Mouse (Mus musculus) midbrain, embryonic 15.5 days (tissue): ENCODE measurements around the gene Usp54. TPM values are rescaled to one million over a fixed set of nuclear protein-coding genes. Genes with fewer than 3 reads are reported as not detected.

Source experiments
- ATAC-seq: fragments of 200-750 bp; cut with Nextera tagmentation; replicated peaks from 2 replicates; pipeline ENCODE4 v1.8.0; 2017; ENCODE audit warnings: moderate TSS enrichment
- H3K27ac ChIP-seq: fragments of 300-500 bp; sonication (generic); 2 replicates; pipeline ENCODE4 v1.5.1; 2015; ENCODE audit warnings: mild to moderate bottlenecking, inconsistent platforms
- H3K27me3 ChIP-seq: fragments of 300-500 bp; sonication (generic); replicated peaks from 2 replicates; pipeline ENCODE4 v1.6.1; 2015; ENCODE audit warnings: inconsistent platforms
- H3K36me3 ChIP-seq: fragments of 300-500 bp; sonication (generic); replicated peaks from 2 replicates; pipeline ENCODE4 v1.6.1; 2015; ENCODE audit warnings: inconsistent platforms
- H3K4me1 ChIP-seq: fragments of 300-500 bp; sonication (generic); 2 replicates; pipeline ENCODE4 v1.6.1; 2015; ENCODE audit warnings: inconsistent platforms
- H3K4me2 ChIP-seq: fragments of 300-500 bp; sonication (generic); 2 replicates; pipeline ENCODE4 v1.6.1; 2015; ENCODE audit warnings: inconsistent platforms, mild to moderate bottlenecking, moderate library complexity
- H3K4me3 ChIP-seq: fragments of 300-500 bp; sonication (generic); 2 replicates; pipeline ENCODE4 v1.5.1; 2015; ENCODE audit warnings: mild to moderate bottlenecking, inconsistent platforms
- H3K9ac ChIP-seq: fragments of 300-500 bp; sonication (generic); 2 replicates; pipeline ENCODE4 v1.6.1; 2015; ENCODE audit warnings: mild to moderate bottlenecking, inconsistent platforms
- H3K9me3 ChIP-seq: fragments of 300-500 bp; sonication (generic); 2 replicates; pipeline ENCODE4 v1.6.1; 2016; ENCODE audit warnings: inconsistent platforms
- WGBS: fragments of 180-500 bp; shearing (Covaris S2); methylation state at CpG from one replicate; pipeline ENCODE4 v1.1.7; 2015; ENCODE audit warnings: mixed read lengths; 5-methylcytosine and 5-hydroxymethylcytosine counted together
- polyA plus RNA-seq: library from polyadenylated mRNA; unstranded; fragments of >200 nt; fragmentation: Nextera tagmentation; extraction: Ambion mirVana; gene quantifications from 2 replicates; pipeline ENCODE4 v1.2.1, GENCODE M21; 2015

Usp54 gene
- polyA plus RNA-seq = 13.4 and 14.5 TPM in 2 replicates

DNA sequence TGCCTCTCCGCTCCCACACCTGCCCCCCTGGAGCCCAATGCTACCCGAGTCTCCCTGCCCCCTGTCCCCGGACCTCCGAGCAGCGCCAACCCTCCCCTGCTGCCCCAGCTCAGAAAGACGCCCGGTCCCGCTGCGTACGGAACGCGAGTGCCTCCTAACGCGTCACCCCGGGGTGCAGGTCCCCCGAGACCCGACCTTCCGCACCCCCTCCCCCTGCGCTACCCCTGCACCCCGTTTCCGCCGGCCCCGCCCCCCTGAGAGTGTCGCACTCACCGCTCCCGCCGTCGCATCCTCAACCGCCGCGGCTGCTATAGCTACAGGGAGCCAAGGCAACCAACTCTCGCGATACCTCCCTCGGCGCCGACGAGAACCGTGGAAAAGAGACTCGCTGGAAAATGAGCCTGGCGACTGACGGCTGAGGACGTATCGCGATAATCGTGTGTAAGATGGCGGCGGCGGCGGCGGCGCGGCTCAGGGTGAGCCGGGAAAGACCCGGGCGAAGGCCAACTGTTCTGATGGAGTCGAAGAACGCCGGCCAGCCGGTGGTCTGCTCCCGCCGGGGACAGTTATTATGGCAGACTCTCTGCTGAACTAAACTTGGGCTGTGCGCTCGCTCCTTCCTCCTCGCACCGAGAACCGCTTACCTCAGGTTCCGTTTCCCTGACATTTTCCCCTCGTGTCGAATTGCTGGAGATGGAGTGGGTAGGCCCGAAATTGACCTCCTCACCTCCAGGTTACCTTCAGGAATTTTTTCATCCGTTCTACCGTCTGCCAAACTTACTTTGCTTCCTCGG, at the start of gene Usp54:
Usp54 (minus strand) TSS at position 420 of the 794 bp plus-strand sequence.
- Histone ChIP-seq H3K9me3 (no peaks in the 10 kb centered on the region), H3K36me3 (no peaks in the 10 kb centered on the region), H3K27ac (peak within 1 kb of the TSS; percentile 97), H3K4me1 (peaks cover 18% of the 10 kb centered on the region), H3K9ac (peak within 1 kb of the TSS; percentile 79), H3K4me2 (peak within 1 kb of the TSS; percentile 76), H3K27me3 (no peaks in the 10 kb centered on the region), H3K4me3 (peak within 1 kb of the TSS; percentile 84)
- peak; percentile 98 for ATAC-seq
- WGBS = under 1% methylated on average over 73 of the region's 73 CpGs

DNA sequence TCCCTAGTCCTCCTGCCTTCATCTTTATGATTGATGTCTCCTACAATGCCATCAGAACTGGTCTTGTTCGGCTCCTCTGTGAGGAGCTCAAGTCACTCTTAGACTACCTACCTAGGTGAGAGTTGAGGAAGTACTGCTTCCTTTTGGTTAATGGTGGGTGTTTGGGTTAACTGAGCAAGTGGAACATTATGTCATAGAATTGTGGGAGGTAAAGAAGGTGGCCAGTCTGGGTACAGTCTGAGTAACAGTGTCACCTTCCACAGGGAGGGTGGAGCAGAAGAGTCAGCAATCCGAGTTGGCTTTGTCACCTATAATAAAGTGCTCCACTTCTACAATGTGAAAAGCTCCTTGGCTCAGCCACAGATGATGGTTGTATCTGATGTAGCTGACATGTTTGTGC, 48.1 kb upstream of the Usp54 start:
- WGBS = 94% methylated on average over 2 of the region's 2 CpGs
- Histone ChIP-seq H3K9ac (no peak overlapping the region), H3K4me1 (peaks cover under 1% of the 10 kb centered on the region; the same call in 1 of the 2 replicates), H3K27me3 (no peaks in the 10 kb centered on the region), H3K9me3 (no peaks in the 10 kb centered on the region), H3K27ac (no peak overlapping the region), H3K4me2 (no peak overlapping the region), H3K36me3 (peaks cover 92% of the 10 kb centered on the region), H3K4me3 (no peak overlapping the region)
- ATAC-seq = no peak

DNA sequence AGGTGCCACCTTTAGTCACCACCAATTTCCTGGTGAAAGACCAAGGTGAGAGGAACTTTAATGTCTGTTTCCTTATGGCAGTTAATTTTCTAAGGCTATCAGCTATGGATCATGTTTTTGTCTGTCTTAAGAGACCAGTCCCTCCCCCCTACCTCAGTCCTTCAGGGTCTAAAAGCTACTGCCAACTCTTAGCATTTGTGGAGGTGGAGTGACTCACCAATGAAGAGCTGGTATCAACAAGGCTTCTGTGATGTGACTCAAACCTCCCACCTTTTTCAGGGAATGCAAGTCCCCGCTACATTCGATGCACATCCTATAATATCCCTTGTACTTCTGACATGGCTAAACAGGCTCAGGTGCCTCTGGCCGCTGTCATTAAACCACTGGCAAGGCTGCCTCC, 45.7 kb upstream of the Usp54 start:
- H3K27me3 ChIP-seq = no peaks in the 10 kb centered on the region
- H3K4me2 ChIP-seq = no peak overlapping the region
- no peak overlapping the region for H3K27ac ChIP-seq
- no peak overlapping the region for H3K9ac ChIP-seq
- H3K36me3 ChIP-seq = peaks cover 92% of the 10 kb centered on the region
- H3K9me3 ChIP-seq = no peaks in the 10 kb centered on the region
- H3K4me3 ChIP-seq = no peak overlapping the region
- 97% methylated on average over 3 of the region's 3 CpGs for WGBS
- no peaks in the 10 kb centered on the region for H3K4me1 ChIP-seq
- no peak for ATAC-seq

DNA sequence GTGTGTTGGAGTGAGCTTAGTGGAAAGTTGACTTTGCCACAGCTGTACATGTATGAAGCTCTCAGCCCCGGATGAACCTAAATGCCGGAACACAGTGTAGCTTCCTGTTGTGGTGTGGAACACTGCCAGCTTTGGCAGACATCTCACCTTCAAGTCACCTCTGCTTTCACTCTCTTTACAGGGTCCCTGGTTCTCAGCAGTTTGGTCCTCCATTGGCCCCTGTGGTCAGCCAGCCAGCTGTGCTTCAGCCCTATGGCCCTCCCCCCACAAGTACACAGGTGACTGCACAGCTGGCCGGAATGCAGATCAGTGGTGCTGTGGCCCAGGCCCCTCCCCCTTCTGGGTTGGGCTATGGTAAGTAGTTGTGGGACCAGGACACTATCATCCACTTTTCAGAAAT, 41.6 kb upstream of the Usp54 start:
- no peaks in the 10 kb centered on the region for H3K27me3 ChIP-seq
- H3K4me3 ChIP-seq = no peak overlapping the region
- ATAC-seq = no peak
- H3K9ac ChIP-seq = no peak overlapping the region
- no peak overlapping the region for H3K4me2 ChIP-seq
- WGBS = 82% methylated on average over 3 of the region's 3 CpGs
- no peak overlapping the region for H3K27ac ChIP-seq
- no peaks in the 10 kb centered on the region for H3K4me1 ChIP-seq
- peaks cover 81% of the 10 kb centered on the region for H3K36me3 ChIP-seq
- H3K9me3 ChIP-seq = no peaks in the 10 kb centered on the region

DNA sequence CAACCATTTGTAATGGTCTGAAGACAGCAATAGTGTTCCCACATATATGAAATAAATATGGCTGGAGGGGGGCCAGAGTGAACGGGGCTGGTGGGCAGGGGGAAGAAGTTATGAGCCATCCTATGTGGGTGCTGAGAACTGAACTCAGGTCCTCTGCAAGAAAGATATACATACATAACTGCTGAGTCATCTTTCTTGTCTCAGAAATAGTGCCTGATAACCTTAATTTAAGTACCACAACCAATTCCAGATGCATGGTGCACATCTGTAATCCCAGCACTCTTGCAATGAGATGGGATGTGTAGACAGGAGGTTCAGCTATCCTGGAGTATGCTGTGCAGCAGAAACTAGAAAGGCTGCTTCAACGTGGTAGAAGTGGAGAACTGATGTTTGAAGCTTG, 40.9 kb upstream of the Usp54 start:
- Histone ChIP-seq H3K4me2 (no peak overlapping the region), H3K9me3 (no peaks in the 10 kb centered on the region), H3K9ac (no peak overlapping the region), H3K27me3 (no peaks in the 10 kb centered on the region), H3K27ac (no peak overlapping the region), H3K36me3 (peaks cover 77% of the 10 kb centered on the region), H3K4me3 (no peak overlapping the region), H3K4me1 (no peaks in the 10 kb centered on the region; the same call in 1 of the 2 replicates)
- 91% methylated on average over 2 of the region's 2 CpGs for WGBS
- ATAC-seq = no peak

DNA sequence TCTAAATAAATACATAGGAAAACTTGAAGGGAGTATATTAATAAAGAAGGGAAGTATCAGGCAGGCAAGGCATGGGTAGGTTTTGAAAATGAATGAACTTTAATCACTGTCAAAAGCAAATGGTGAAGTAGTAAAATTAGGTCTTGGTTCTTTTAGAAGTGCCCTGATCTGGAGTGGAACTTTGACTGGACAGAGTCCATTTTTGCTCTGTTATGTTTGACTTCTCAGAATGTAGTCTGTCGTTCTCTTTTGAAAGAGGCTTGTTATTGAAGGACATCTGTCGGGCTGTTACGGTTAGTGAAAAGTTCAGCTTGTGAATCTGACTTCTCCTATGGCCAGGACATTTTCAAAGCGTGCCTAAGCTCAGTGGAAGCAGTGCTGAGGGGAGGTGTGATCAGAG, 37.0 kb upstream of the Usp54 start:
- no peak for ATAC-seq
- H3K27me3 ChIP-seq = no peaks in the 10 kb centered on the region
- H3K9ac ChIP-seq = no peak overlapping the region
- 95% methylated on average over 4 of the region's 4 CpGs for WGBS
- peaks cover 49% of the 10 kb centered on the region for H3K36me3 ChIP-seq
- H3K4me1 ChIP-seq = peaks cover 19% of the 10 kb centered on the region
- H3K27ac ChIP-seq = no peak overlapping the region
- no peak overlapping the region for H3K4me2 ChIP-seq
- H3K9me3 ChIP-seq = no peaks in the 10 kb centered on the region
- no peak overlapping the region for H3K4me3 ChIP-seq

DNA sequence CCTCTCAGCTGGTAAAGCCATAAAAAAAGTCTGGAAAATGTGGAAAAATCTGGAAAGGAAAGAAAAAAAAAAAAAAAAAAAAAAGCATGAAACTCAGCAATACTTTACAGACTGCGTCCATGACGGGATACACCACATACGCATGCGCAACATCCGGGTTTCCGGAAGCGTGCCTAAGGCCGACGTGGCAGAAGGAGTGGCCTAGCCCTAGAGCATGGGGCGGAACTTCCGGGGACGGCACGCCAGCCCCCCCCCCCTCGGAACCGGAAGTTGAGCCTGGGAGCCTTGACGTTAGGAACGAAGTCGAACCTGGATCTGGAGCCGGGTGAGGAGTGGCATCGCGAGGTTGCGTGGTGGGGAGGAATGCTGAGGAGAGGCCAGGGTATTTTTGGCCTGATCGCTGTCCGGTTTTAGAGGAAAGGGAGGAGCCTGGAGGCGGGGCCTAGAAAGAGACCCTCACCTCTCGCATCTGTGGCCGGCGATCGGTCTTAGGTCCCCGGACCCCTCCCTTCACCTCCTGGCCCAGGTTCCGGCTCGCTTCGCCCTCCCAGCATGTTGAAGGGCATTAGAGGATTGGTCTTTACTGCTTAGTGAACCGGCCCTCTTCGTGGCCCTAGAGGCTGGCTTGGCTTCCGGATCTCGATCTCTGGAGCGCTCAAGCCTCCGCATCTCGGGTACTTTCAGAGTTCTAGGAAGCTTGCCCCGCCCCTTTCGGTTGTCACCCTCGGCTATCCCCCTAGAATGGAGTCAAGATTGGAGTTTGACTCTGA, 33.4 kb upstream of the Usp54 start, which contains the start of gene Sec24c:
Sec24c (plus strand) TSS at position 245 of the 770 bp plus-strand sequence.
- Histone ChIP-seq H3K9me3 (no peaks in the 10 kb centered on the region), H3K4me3 (peak within 1 kb of the TSS; percentile 85), H3K27ac (peak within 1 kb of the TSS; percentile 85), H3K4me1 (peaks cover 19% of the 10 kb centered on the region), H3K36me3 (peaks cover 28% of the 10 kb centered on the region), H3K4me2 (peak within 1 kb of the TSS; percentile 89), H3K27me3 (0 out of 2 replicates have a peak, but pooled peaks cover 5% of the 10 kb centered on the region), H3K9ac (peak within 1 kb of the TSS; percentile 81)
- peak; percentile 97 for ATAC-seq
- under 1% methylated on average over 43 of the region's 43 CpGs for WGBS

DNA sequence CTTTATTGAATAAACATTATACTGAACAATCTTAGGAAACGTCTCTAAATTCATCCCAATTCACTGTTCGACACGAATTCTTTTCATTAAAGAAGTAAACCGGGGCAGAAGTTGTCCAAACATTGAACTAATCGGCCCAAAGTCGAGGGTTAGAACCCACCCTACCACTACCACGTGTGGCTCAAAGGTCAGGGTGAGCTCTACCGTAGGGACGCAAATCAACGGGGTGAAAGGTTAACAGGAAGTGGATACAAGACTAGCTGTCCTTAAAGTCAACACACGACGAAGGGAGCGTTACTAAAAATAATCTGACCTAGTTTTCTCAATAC, 32.8 kb upstream of the Usp54 start:
- Histone ChIP-seq H3K4me2 (peak overlapping the region; percentile 89), H3K9me3 (no peaks in the 10 kb centered on the region), H3K36me3 (peaks cover 23% of the 10 kb centered on the region), H3K27ac (peak overlapping the region; percentile 76), H3K9ac (peak overlapping the region; percentile 37), H3K4me3 (peak overlapping the region; percentile 85), H3K27me3 (peaks cover 8% of the 10 kb centered on the region; the same call in 1 of the 2 replicates), H3K4me1 (peaks cover 19% of the 10 kb centered on the region)
- whole genome bisulfite sequencing = 11% methylated on average over 13 of the region's 13 CpGs
- peak; percentile 88 for ATAC-seq

DNA sequence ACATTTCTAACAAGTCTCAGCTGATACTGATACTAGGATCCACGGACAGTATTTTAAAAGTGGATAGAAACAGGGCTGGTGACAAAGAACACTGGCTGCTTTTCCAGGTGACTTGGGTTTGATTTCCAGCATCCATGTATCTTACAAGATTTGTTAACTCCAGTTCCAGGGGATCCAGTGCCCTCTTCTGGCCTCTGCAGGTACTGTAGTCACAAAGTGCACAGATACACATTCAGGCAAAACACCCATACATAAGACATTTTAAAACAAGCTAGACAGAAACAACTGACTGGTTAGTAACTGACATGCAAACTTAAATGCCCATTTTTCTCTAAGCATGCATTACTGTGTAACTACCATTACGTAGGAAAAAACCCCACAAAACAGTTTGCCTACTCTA, 32.1 kb upstream of the Usp54 start:
- peaks cover 12% of the 10 kb centered on the region for H3K27me3 ChIP-seq
- H3K4me3 ChIP-seq = no peak overlapping the region
- no peak overlapping the region for H3K9ac ChIP-seq
- 95% methylated on average over 2 of the region's 2 CpGs for WGBS
- no peaks in the 10 kb centered on the region for H3K9me3 ChIP-seq
- H3K27ac ChIP-seq = no peak overlapping the region
- H3K36me3 ChIP-seq = peaks cover 17% of the 10 kb centered on the region
- H3K4me2 ChIP-seq = peak overlapping the region; percentile 89; the same call in 1 of the 2 replicates
- H3K4me1 ChIP-seq = peaks cover 19% of the 10 kb centered on the region
- no peak for ATAC-seq

DNA sequence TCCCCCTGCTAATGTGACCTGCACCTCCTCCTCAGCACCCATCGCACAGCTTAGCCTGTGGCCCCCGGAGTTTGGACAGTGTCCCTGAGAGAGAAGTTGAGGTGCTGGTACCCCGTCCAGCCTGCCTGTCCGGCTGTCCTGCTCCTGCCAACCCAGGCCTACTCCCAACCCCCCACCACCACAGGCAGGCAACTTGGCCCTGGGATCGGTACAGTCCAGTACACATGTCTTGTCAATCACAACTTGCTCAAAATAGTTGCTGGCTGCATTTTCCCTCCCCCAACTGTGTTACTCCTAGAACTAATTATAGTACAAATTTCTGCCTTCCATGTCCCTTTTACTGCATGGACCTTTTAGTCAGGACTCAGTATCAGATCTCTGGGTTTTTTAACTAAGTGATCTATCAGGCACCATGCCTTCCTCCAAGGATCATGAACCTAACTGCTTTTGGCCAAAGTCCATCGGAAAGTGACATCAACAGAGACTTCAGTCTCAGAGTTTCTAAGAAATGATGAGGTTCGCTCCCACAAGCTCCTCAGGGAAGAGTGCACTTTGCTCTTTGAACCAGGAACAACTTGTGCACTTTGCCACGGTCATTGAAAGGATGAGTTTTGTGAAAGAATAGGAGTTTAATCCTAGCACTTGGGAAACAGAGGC, 27.4 kb upstream of the Usp54 start, which contains the start of gene Synpo2l:
Synpo2l (minus strand) TSS at position 201 of the 657 bp plus-strand sequence.
- no peak for ATAC-seq
- WGBS = 83% methylated on average over 8 of the region's 8 CpGs
- Histone ChIP-seq H3K27ac (no peak within 1 kb of the TSS), H3K4me3 (no peak within 1 kb of the TSS), H3K4me1 (0 out of 2 replicates have a peak, but pooled peaks cover 1% of the 10 kb centered on the region), H3K4me2 (no peak within 1 kb of the TSS), H3K9me3 (no peaks in the 10 kb centered on the region), H3K9ac (no peak within 1 kb of the TSS), H3K27me3 (peaks cover 16% of the 10 kb centered on the region), H3K36me3 (no peaks in the 10 kb centered on the region)

DNA sequence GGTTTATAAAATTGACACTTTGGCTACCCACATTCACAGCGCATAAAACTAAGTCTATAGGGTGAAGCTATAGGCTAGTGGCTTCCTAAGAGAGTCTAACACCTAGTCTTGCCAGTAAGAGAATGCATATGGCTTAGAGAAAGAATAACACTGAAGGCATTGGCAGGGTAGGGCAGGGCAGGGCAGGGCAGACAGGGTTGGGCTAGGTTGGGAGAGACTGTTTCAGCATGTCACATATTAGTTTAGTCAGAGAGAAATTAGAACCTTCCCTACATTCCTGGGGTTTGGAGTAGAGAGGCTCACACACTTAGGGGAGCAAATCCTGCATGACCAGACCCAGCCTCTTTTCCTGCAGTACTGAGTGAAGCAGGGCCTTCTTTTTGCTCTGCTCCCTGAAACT, 26.6 kb upstream of the Usp54 start:
- Histone ChIP-seq H3K27ac (no peak overlapping the region), H3K4me1 (peaks cover 2% of the 10 kb centered on the region; the same call in 1 of the 2 replicates), H3K4me3 (no peak overlapping the region), H3K4me2 (no peak overlapping the region), H3K9ac (no peak overlapping the region), H3K36me3 (no peaks in the 10 kb centered on the region), H3K9me3 (no peaks in the 10 kb centered on the region), H3K27me3 (peaks cover 19% of the 10 kb centered on the region)
- 55% methylated on average over 1 of the region's 1 CpGs for WGBS
- ATAC-seq = no peak

DNA sequence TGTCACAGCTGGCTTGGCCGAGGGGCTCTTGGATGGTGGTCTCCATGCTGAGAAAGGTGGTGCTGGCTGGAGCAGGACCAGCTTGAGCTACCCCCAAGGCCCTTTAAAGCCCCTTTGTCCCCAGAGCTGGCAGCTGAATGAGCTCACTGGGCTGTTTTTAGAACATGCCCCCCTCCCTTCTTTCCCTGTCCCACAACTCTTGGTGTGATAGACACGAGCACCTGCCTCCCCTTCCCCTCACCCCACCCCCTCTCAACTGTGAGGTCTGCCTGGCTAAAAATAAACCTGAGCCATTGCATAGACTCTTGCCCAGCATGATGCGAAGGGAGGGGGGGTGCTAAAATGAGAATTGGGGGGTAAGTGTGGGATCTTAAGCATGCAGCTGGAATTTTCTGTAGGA, 23.6 kb upstream of the Usp54 start:
- WGBS = 47% methylated on average over 3 of the region's 3 CpGs
- Histone ChIP-seq H3K4me1 (peaks cover 17% of the 10 kb centered on the region), H3K9me3 (no peaks in the 10 kb centered on the region), H3K36me3 (no peaks in the 10 kb centered on the region), H3K27ac (no peak overlapping the region), H3K9ac (no peak overlapping the region), H3K4me2 (no peak overlapping the region), H3K4me3 (no peak overlapping the region), H3K27me3 (peaks cover 14% of the 10 kb centered on the region)
- no peak for ATAC-seq
